Mouse (Mus musculus): ENCODE data around the gene Ska2.

Gene Ska2

GRCm38 (mm10) chr11:87173625-87174024, 64.6 kb downstream of the Ska2 start:
- no peak for DNase-seq (ENCODE audit: low read depth)
